Mouse (Mus musculus): Measurements from ENCODE around the gene Hectd2. TPM values are rescaled to one million over a fixed set of nuclear protein-coding genes. Genes with fewer than 3 reads are reported as not detected.
A peak's percentile ranks its signal among the peaks of the same experiment; 100 is the strongest.

Hectd2 gene
- total and polyA plus RNA-seq, 2 experiments, result 0.46 to 1.7 TPM

- DNase-seq (ENCODE audit: extremely low read depth, low read depth, low spot score), result peak; percentile 82
- no peak for TF ChIP-seq POLR2A (IDR thresholded peaks at IDR 0.05; ENCODE audit: extremely low read depth, insufficient read depth, low read length)
- no peak for TF ChIP-seq CTCF (IDR thresholded peaks at IDR 0.05; ENCODE audit: low read depth, low read length)
- Histone ChIP-seq H3K36me3 (ENCODE audit: control insufficient read depth, insufficient read depth, low read length) (no peaks in the 10 kb centered on the region; the same call in 1 of the 2 replicates), H3K4me3 (ENCODE audit: insufficient read depth, low read depth, low read length) (no peak overlapping the region), H3K27me3 (ENCODE audit: control insufficient read depth, insufficient read depth, low read length) (no peaks in the 10 kb centered on the region), H3K4me1 (ENCODE audit: control insufficient read depth, insufficient read depth, low read length) (peaks cover 20% of the 10 kb centered on the region), H3K9ac (ENCODE audit: low read depth, low read length) (no peak overlapping the region), H3K27ac (replicated peaks; ENCODE audit: insufficient read depth, low read depth, low read length) (no peak overlapping the region), H3K79me2 (ENCODE audit: control insufficient read depth, insufficient read depth, low read length) (no peaks in the 10 kb centered on the region)
- WGBS, result 42% methylated on average over 1 of the region's 1 CpGs
Observed at GRCm38 (mm10) chr19:36625906-36626305, 71.5 kb downstream of the Hectd2 start.

- Histone ChIP-seq H3K27me3 (ENCODE audit: control insufficient read depth, insufficient read depth, low read length) (no peaks in the 10 kb centered on the region), H3K4me3 (ENCODE audit: insufficient read depth, low read depth, low read length) (no peak overlapping the region), H3K4me1 (ENCODE audit: control insufficient read depth, insufficient read depth, low read length) (peaks cover 20% of the 10 kb centered on the region), H3K9ac (ENCODE audit: low read depth, low read length) (no peak overlapping the region), H3K79me2 (ENCODE audit: control insufficient read depth, insufficient read depth, low read length) (no peaks in the 10 kb centered on the region), H3K36me3 (ENCODE audit: control insufficient read depth, insufficient read depth, low read length) (no peaks in the 10 kb centered on the region), H3K27ac (replicated peaks; ENCODE audit: insufficient read depth, low read depth, low read length) (peak overlapping the region; percentile 19; the same call in 1 of the 2 replicates)
- DNase-seq (ENCODE audit: extremely low read depth, low read depth, low spot score), result peak; percentile 94
- 29% methylated on average over 4 of the region's 4 CpGs for WGBS
- no peak for TF ChIP-seq CTCF (IDR thresholded peaks at IDR 0.05; ENCODE audit: low read depth, low read length)
- no peak for TF ChIP-seq POLR2A (IDR thresholded peaks at IDR 0.05; ENCODE audit: extremely low read depth, insufficient read depth, low read length)
Observed at GRCm38 (mm10) chr19:36626881-36627280, 72.4 kb downstream of the Hectd2 start.

- no peaks in the 10 kb centered on the region for H3K79me2 ChIP-seq (ENCODE audit: control insufficient read depth, insufficient read depth, low read length)
- WGBS, result 32% methylated on average over 9 of the region's 9 CpGs
- H3K9ac ChIP-seq (ENCODE audit: low read depth, low read length), result no peak overlapping the region
- no peak for TF ChIP-seq CTCF (IDR thresholded peaks at IDR 0.05; ENCODE audit: low read depth, low read length)
- TF ChIP-seq POLR2A (IDR thresholded peaks at IDR 0.05; ENCODE audit: extremely low read depth, insufficient read depth, low read length), result no peak
- DNase-seq (ENCODE audit: extremely low read depth, low read depth, low spot score), result peak; percentile 94
- H3K27me3 ChIP-seq (ENCODE audit: control insufficient read depth, insufficient read depth, low read length), result no peaks in the 10 kb centered on the region
- H3K36me3 ChIP-seq (ENCODE audit: control insufficient read depth, insufficient read depth, low read length), result no peaks in the 10 kb centered on the region
- peak overlapping the region; percentile 1; the same call in 1 of the 2 replicates for H3K27ac ChIP-seq (replicated peaks; ENCODE audit: insufficient read depth, low read depth, low read length)
- H3K4me1 ChIP-seq (ENCODE audit: control insufficient read depth, insufficient read depth, low read length), result peaks cover 27% of the 10 kb centered on the region
- H3K4me3 ChIP-seq (ENCODE audit: insufficient read depth, low read depth, low read length), result no peak overlapping the region
Observed at GRCm38 (mm10) chr19:36629394-36629910, 75.0 kb downstream of the Hectd2 start.

- no peaks in the 10 kb centered on the region for H3K27me3 ChIP-seq (ENCODE audit: control insufficient read depth, insufficient read depth, low read length)
- WGBS, result 91% methylated on average over 5 of the region's 5 CpGs
- H3K4me3 ChIP-seq (ENCODE audit: insufficient read depth, low read depth, low read length), result no peak overlapping the region
- H3K9ac ChIP-seq (ENCODE audit: low read depth, low read length), result no peak overlapping the region
- TF ChIP-seq CTCF (IDR thresholded peaks at IDR 0.05; ENCODE audit: low read depth, low read length) (no peak), POLR2A (IDR thresholded peaks at IDR 0.05; ENCODE audit: extremely low read depth, insufficient read depth, low read length) (no peak)
- peaks cover 28% of the 10 kb centered on the region for H3K4me1 ChIP-seq (ENCODE audit: control insufficient read depth, insufficient read depth, low read length)
- no peak for DNase-seq (ENCODE audit: extremely low read depth, low read depth, low spot score)
- H3K36me3 ChIP-seq (ENCODE audit: control insufficient read depth, insufficient read depth, low read length), result no peaks in the 10 kb centered on the region
- H3K27ac ChIP-seq (replicated peaks; ENCODE audit: insufficient read depth, low read depth, low read length), result no peak overlapping the region
- H3K79me2 ChIP-seq (ENCODE audit: control insufficient read depth, insufficient read depth, low read length), result no peaks in the 10 kb centered on the region
Observed at GRCm38 (mm10) chr19:36630361-36630760, 75.9 kb downstream of the Hectd2 start.

GRCm38 (mm10) chr19:36634771-36635170 lies 80.3 kb downstream of the Hectd2 start:
- H3K9ac ChIP-seq (ENCODE audit: low read depth, low read length), result no peak overlapping the region
- 20% methylated on average over 7 of the region's 7 CpGs for WGBS
- DNase-seq (ENCODE audit: extremely low read depth, low read depth, low spot score), result peak; percentile 99
- no peak overlapping the region for H3K4me3 ChIP-seq (ENCODE audit: insufficient read depth, low read depth, low read length)
- no peaks in the 10 kb centered on the region for H3K36me3 ChIP-seq (ENCODE audit: control insufficient read depth, insufficient read depth, low read length)
- H3K27ac ChIP-seq (replicated peaks; ENCODE audit: insufficient read depth, low read depth, low read length), result peak overlapping the region; percentile 40
- H3K27me3 ChIP-seq (ENCODE audit: control insufficient read depth, insufficient read depth, low read length), result no peaks in the 10 kb centered on the region
- TF ChIP-seq CTCF (IDR thresholded peaks at IDR 0.05; ENCODE audit: low read depth, low read length) (no peak), POLR2A (IDR thresholded peaks at IDR 0.05; ENCODE audit: extremely low read depth, insufficient read depth, low read length) (no peak)
- peaks cover 32% of the 10 kb centered on the region for H3K4me1 ChIP-seq (ENCODE audit: control insufficient read depth, insufficient read depth, low read length)
- H3K79me2 ChIP-seq (ENCODE audit: control insufficient read depth, insufficient read depth, low read length), result no peaks in the 10 kb centered on the region

- Histone ChIP-seq H3K79me2 (ENCODE audit: control insufficient read depth, insufficient read depth, low read length) (no peaks in the 10 kb centered on the region), H3K36me3 (ENCODE audit: control insufficient read depth, insufficient read depth, low read length) (no peaks in the 10 kb centered on the region), H3K9ac (ENCODE audit: low read depth, low read length) (no peak overlapping the region), H3K27ac (replicated peaks; ENCODE audit: insufficient read depth, low read depth, low read length) (no peak overlapping the region), H3K27me3 (ENCODE audit: control insufficient read depth, insufficient read depth, low read length) (no peaks in the 10 kb centered on the region), H3K4me1 (ENCODE audit: control insufficient read depth, insufficient read depth, low read length) (peaks cover 27% of the 10 kb centered on the region), H3K4me3 (ENCODE audit: insufficient read depth, low read depth, low read length) (no peak overlapping the region)
- WGBS, result 94% methylated on average over 3 of the region's 3 CpGs
- no peak for DNase-seq (ENCODE audit: extremely low read depth, low read depth, low spot score)
- no peak for TF ChIP-seq CTCF (IDR thresholded peaks at IDR 0.05; ENCODE audit: low read depth, low read length)
- TF ChIP-seq POLR2A (IDR thresholded peaks at IDR 0.05; ENCODE audit: extremely low read depth, insufficient read depth, low read length), result no peak
Observed at GRCm38 (mm10) chr19:36637223-36637622, 82.8 kb downstream of the Hectd2 start.

All from liver, adult 2 months (tissue).